Mouse (Mus musculus) hindbrain, embryonic 15.5 days (tissue): ENCODE results near the gene Cys1. TPM values are rescaled to one million over a fixed set of nuclear protein-coding genes. Genes with fewer than 3 reads are reported as not detected.

Experiments used
- ATAC-seq: fragments of 200-750 bp; cut with Nextera tagmentation; 2 replicates; pipeline ENCODE4 v1.8.0; 2017; ENCODE audit warnings: low read depth, moderate number of reproducible peaks, moderate TSS enrichment; ENCODE audit not compliant: low FRiP score
- H3K27ac ChIP-seq: fragments of 300-500 bp; sonication (generic); replicated peaks from 2 replicates; pipeline ENCODE4 v1.5.1; 2015; ENCODE audit warnings: mild to moderate bottlenecking, inconsistent platforms
- H3K27me3 ChIP-seq: fragments of 300-500 bp; sonication (generic); 2 replicates; pipeline ENCODE4 v1.6.1; 2015; ENCODE audit warnings: control low read depth, inconsistent platforms
- H3K36me3 ChIP-seq: fragments of 300-500 bp; sonication (generic); 2 replicates; pipeline ENCODE4 v1.6.1; 2015; ENCODE audit warnings: control low read depth, inconsistent platforms
- H3K4me1 ChIP-seq: fragments of 300-500 bp; sonication (generic); replicated peaks from 2 replicates; pipeline ENCODE4 v1.6.1; 2015; ENCODE audit warnings: control low read depth, inconsistent platforms
- H3K4me2 ChIP-seq: fragments of 300-500 bp; sonication (generic); 2 replicates; pipeline ENCODE4 v1.6.1; 2015; ENCODE audit warnings: moderate library complexity, mild to moderate bottlenecking, inconsistent platforms
- H3K4me3 ChIP-seq: fragments of 300-500 bp; sonication (generic); 2 replicates; pipeline ENCODE4 v1.5.1; 2015; ENCODE audit warnings: mild to moderate bottlenecking, inconsistent platforms
- H3K9ac ChIP-seq: fragments of 300-500 bp; sonication (generic); 2 replicates; pipeline ENCODE4 v1.6.1; 2015; ENCODE audit warnings: inconsistent platforms
- H3K9me3 ChIP-seq: fragments of 300-500 bp; sonication (generic); 2 replicates; pipeline ENCODE4 v1.6.1; 2016; ENCODE audit warnings: control low read depth, inconsistent platforms
- WGBS: fragments of 180-500 bp; shearing (Covaris S2); methylation state at CpG from one replicate; pipeline ENCODE4 v1.1.7; 2015; 5-methylcytosine and 5-hydroxymethylcytosine counted together
- polyA plus RNA-seq: library from polyadenylated mRNA; unstranded; fragments of >200 nt; fragmentation: Nextera tagmentation; extraction: Ambion mirVana; gene quantifications from 2 replicates; pipeline ENCODE4 v1.2.1, GENCODE M21; 2015

The Cys1 gene
- polyA plus RNA-seq: 1.3 and 1.6 TPM in 2 replicates

GRCm38 (mm10) chr12:24681286-24682023 lies at the start of gene Cys1:
Gene Cys1 (minus strand): TSS chr12:24681813.
- Histone ChIP-seq H3K9me3 (no peaks in the 10 kb centered on the region), H3K4me3 (peak within 1 kb of the TSS; percentile 71), H3K27ac (no peak within 1 kb of the TSS), H3K36me3 (no peaks in the 10 kb centered on the region), H3K9ac (peak within 1 kb of the TSS; percentile 67), H3K27me3 (peaks cover 17% of the 10 kb centered on the region), H3K4me1 (peaks cover 20% of the 10 kb centered on the region), H3K4me2 (peak within 1 kb of the TSS; percentile 96)
- 5% methylated on average over 20 of the region's 20 CpGs for WGBS
- ATAC-seq: peak; percentile 65

GRCm38 (mm10) chr12:24724369-24724768 lies 42.8 kb upstream of the Cys1 start:
- H3K9me3 ChIP-seq: peaks cover 2% of the 10 kb centered on the region; the same call in 1 of the 2 replicates
- no peak overlapping the region for H3K4me3 ChIP-seq
- H3K36me3 ChIP-seq: no peaks in the 10 kb centered on the region
- ATAC-seq: peak; percentile 76; the same call in 1 of the 2 replicates
- H3K27ac ChIP-seq: peak overlapping the region; percentile 64
- H3K4me1 ChIP-seq: peaks cover 8% of the 10 kb centered on the region
- no peak overlapping the region for H3K9ac ChIP-seq
- WGBS: 15% methylated on average over 2 of the region's 2 CpGs
- peak overlapping the region; percentile 15; the same call in 1 of the 2 replicates for H3K4me2 ChIP-seq
- no peaks in the 10 kb centered on the region for H3K27me3 ChIP-seq

GRCm38 (mm10) chr12:24723859-24724258 lies 42.2 kb upstream of the Cys1 start:
- H3K9ac ChIP-seq: no peak overlapping the region
- no peaks in the 10 kb centered on the region for H3K27me3 ChIP-seq
- WGBS: 64% methylated on average over 4 of the region's 4 CpGs
- H3K4me1 ChIP-seq: peaks cover 8% of the 10 kb centered on the region
- H3K36me3 ChIP-seq: no peaks in the 10 kb centered on the region
- H3K4me3 ChIP-seq: no peak overlapping the region
- peak overlapping the region; percentile 64 for H3K27ac ChIP-seq
- no peaks in the 10 kb centered on the region; the same call in 1 of the 2 replicates for H3K9me3 ChIP-seq
- H3K4me2 ChIP-seq: no peak overlapping the region
- peak; percentile 15; the same call in 1 of the 2 replicates for ATAC-seq

GRCm38 (mm10) chr12:24723434-24723833 lies 41.8 kb upstream of the Cys1 start:
- no peak for ATAC-seq
- WGBS: 69% methylated on average over 2 of the region's 2 CpGs

GRCm38 (mm10) chr12:24716721-24717301 lies 35.2 kb upstream of the Cys1 start:
- no peak overlapping the region for H3K4me3 ChIP-seq
- WGBS: 50% methylated on average over 4 of the region's 4 CpGs
- ATAC-seq: peak; percentile 69; the same call in 1 of the 2 replicates
- no peaks in the 10 kb centered on the region for H3K4me1 ChIP-seq
- no peak overlapping the region for H3K27ac ChIP-seq
- no peaks in the 10 kb centered on the region for H3K27me3 ChIP-seq
- no peak overlapping the region for H3K4me2 ChIP-seq
- no peak overlapping the region for H3K9ac ChIP-seq
- no peaks in the 10 kb centered on the region for H3K36me3 ChIP-seq
- H3K9me3 ChIP-seq: no peaks in the 10 kb centered on the region

More at GRCm38 (mm10) chr12:24723434-24723833, 41.8 kb upstream of the Cys1 start:
- H3K4me1 ChIP-seq: peaks cover 8% of the 10 kb centered on the region
- no peaks in the 10 kb centered on the region for H3K36me3 ChIP-seq
- H3K27ac ChIP-seq: no peak overlapping the region
- no peak overlapping the region for H3K9ac ChIP-seq
- H3K27me3 ChIP-seq: no peaks in the 10 kb centered on the region
- no peaks in the 10 kb centered on the region; the same call in 1 of the 2 replicates for H3K9me3 ChIP-seq
- no peak overlapping the region for H3K4me2 ChIP-seq
- no peak overlapping the region for H3K4me3 ChIP-seq

- Histone ChIP-seq H3K36me3 (no peaks in the 10 kb centered on the region), H3K27me3 (no peaks in the 10 kb centered on the region), H3K4me2 (no peak overlapping the region), H3K4me3 (no peak overlapping the region), H3K9me3 (no peaks in the 10 kb centered on the region), H3K27ac (no peak overlapping the region), H3K9ac (no peak overlapping the region), H3K4me1 (peaks cover 2% of the 10 kb centered on the region; the same call in 1 of the 2 replicates)
- 79% methylated on average over 2 of the region's 2 CpGs for WGBS
- no peak for ATAC-seq
These were observed 33.8 kb upstream of the Cys1 start for GRCm38 (mm10) chr12:24715268-24715896.

GRCm38 (mm10) chr12:24714579-24715255 lies 33.1 kb upstream of the Cys1 start:
- ATAC-seq: no peak
- Histone ChIP-seq H3K27ac (no peak overlapping the region), H3K4me2 (no peak overlapping the region), H3K36me3 (no peaks in the 10 kb centered on the region), H3K9me3 (no peaks in the 10 kb centered on the region), H3K4me3 (no peak overlapping the region), H3K27me3 (no peaks in the 10 kb centered on the region), H3K9ac (no peak overlapping the region), H3K4me1 (peaks cover 4% of the 10 kb centered on the region; the same call in 1 of the 2 replicates)
- 68% methylated on average over 5 of the region's 5 CpGs for WGBS

GRCm38 (mm10) chr12:24712396-24712795 lies 30.8 kb upstream of the Cys1 start:
- Histone ChIP-seq H3K27ac (no peak overlapping the region), H3K4me3 (no peak overlapping the region), H3K9ac (no peak overlapping the region), H3K36me3 (no peaks in the 10 kb centered on the region), H3K9me3 (no peaks in the 10 kb centered on the region), H3K4me2 (no peak overlapping the region), H3K27me3 (peaks cover 3% of the 10 kb centered on the region), H3K4me1 (peaks cover 19% of the 10 kb centered on the region)
- no peak for ATAC-seq
- 87% methylated on average over 8 of the region's 8 CpGs for WGBS

- Histone ChIP-seq H3K27me3 (peaks cover 9% of the 10 kb centered on the region), H3K9ac (no peak overlapping the region), H3K36me3 (no peaks in the 10 kb centered on the region), H3K9me3 (no peaks in the 10 kb centered on the region), H3K27ac (no peak overlapping the region), H3K4me1 (peaks cover 21% of the 10 kb centered on the region), H3K4me3 (no peak overlapping the region), H3K4me2 (peak overlapping the region; percentile 19; the same call in 1 of the 2 replicates)
- WGBS: 52% methylated on average over 5 of the region's 5 CpGs
- ATAC-seq: no peak
These were observed 29.1 kb upstream of the Cys1 start for GRCm38 (mm10) chr12:24710672-24711071.

GRCm38 (mm10) chr12:24709831-24710508 lies 28.4 kb upstream of the Cys1 start:
- 30% methylated on average over 5 of the region's 5 CpGs for WGBS
- Histone ChIP-seq H3K4me2 (peak overlapping the region; percentile 93), H3K9me3 (no peaks in the 10 kb centered on the region), H3K9ac (no peak overlapping the region), H3K27me3 (peaks cover 9% of the 10 kb centered on the region), H3K36me3 (no peaks in the 10 kb centered on the region), H3K4me1 (peaks cover 21% of the 10 kb centered on the region), H3K27ac (no peak overlapping the region), H3K4me3 (peak overlapping the region; percentile 93; the same call in 1 of the 2 replicates)
- peak; percentile 1; the same call in 1 of the 2 replicates for ATAC-seq

- H3K9me3 ChIP-seq: no peaks in the 10 kb centered on the region
- H3K4me3 ChIP-seq: peak overlapping the region; percentile 93
- no peak for ATAC-seq
- H3K27me3 ChIP-seq: peaks cover 9% of the 10 kb centered on the region
- H3K4me1 ChIP-seq: peaks cover 21% of the 10 kb centered on the region
- H3K4me2 ChIP-seq: peak overlapping the region; percentile 93
- no peak overlapping the region for H3K27ac ChIP-seq
- no peak overlapping the region for H3K9ac ChIP-seq
- no peaks in the 10 kb centered on the region for H3K36me3 ChIP-seq
- WGBS: 23% methylated on average over 6 of the region's 6 CpGs
These were observed 27.8 kb upstream of the Cys1 start for GRCm38 (mm10) chr12:24709409-24709808.
